Mouse (Mus musculus): ENCODE measurements around the gene Mbd6. TPM values are rescaled to one million over a fixed set of nuclear protein-coding genes. Genes with fewer than 3 reads are reported as not detected.
A peak's percentile ranks its signal among the peaks of the same experiment; 100 is the strongest.

Gene Mbd6
- polyA plus RNA-seq, 1 experiment from 2014 or later, result 22.6 TPM

DNA sequence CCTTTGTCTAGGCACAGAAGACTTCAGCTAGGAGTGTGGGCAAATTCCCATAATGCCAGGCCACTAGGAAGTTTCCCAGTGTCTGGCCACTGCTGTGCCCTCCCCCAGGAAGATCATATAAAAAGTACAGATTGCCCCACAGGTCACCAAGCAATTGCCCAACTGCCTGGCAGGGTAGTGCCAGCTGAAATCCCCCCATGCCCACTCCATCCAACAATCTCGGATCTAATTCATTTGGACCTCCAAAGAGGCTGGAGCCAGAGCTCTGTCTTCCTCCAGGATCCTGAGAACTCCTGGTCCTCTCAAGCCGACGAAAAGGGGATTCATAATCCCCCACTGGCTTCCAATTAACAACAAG is 903 bp downstream of the Mbd6 start:
- peaks cover 12% of the 10 kb centered on the region; the same call in 1 of the 2 replicates for H3K36me3 ChIP-seq (ENCODE audit: control insufficient read depth, insufficient read depth, low read length)
- peaks cover 21% of the 10 kb centered on the region for H3K4me1 ChIP-seq (replicated peaks; ENCODE audit: control insufficient read depth, insufficient read depth, low read length)
- H3K9ac ChIP-seq (ENCODE audit: low read length), result peak overlapping the region; percentile 65
- ATAC-seq (replicated peaks; ENCODE audit: low FRiP score), result no peak
- no peak for DNase-seq (ENCODE audit: low spot score)
- peak overlapping the region; percentile 90 for H3K4me2 ChIP-seq (ENCODE audit: low read depth, low read length, severe bottlenecking)
- 1% methylated on average over 3 of the region's 3 CpGs for WGBS
- H3K27me3 ChIP-seq (ENCODE audit: control insufficient read depth, insufficient read depth, low read length), result no peaks in the 10 kb centered on the region
- H3K4me3 ChIP-seq (ENCODE audit: low read depth, low read length), result peak overlapping the region; percentile 49
- H3K9me3 ChIP-seq (ENCODE audit: control insufficient read depth, low read length), result no peaks in the 10 kb centered on the region
- peak overlapping the region; percentile 96 for H3K27ac ChIP-seq (ENCODE audit: low read depth, low read length)

- H3K9ac ChIP-seq (ENCODE audit: low read length), result peak overlapping the region; percentile 65
- no peaks in the 10 kb centered on the region for H3K27me3 ChIP-seq (ENCODE audit: control insufficient read depth, insufficient read depth, low read length)
- H3K27ac ChIP-seq (ENCODE audit: low read depth, low read length), result peak overlapping the region; percentile 96
- H3K4me3 ChIP-seq (ENCODE audit: low read depth, low read length), result peak overlapping the region; percentile 49
- peak overlapping the region; percentile 90 for H3K4me2 ChIP-seq (ENCODE audit: low read depth, low read length, severe bottlenecking)
- WGBS, result 78% methylated on average over 15 of the region's 15 CpGs
- H3K4me1 ChIP-seq (replicated peaks; ENCODE audit: control insufficient read depth, insufficient read depth, low read length), result peaks cover 20% of the 10 kb centered on the region
- DNase-seq (ENCODE audit: low spot score), result no peak
- ATAC-seq (replicated peaks; ENCODE audit: low FRiP score), result no peak
- H3K9me3 ChIP-seq (ENCODE audit: control insufficient read depth, low read length), result no peaks in the 10 kb centered on the region
- peaks cover 16% of the 10 kb centered on the region; the same call in 1 of the 2 replicates for H3K36me3 ChIP-seq (ENCODE audit: control insufficient read depth, insufficient read depth, low read length)
Measured at GRCm38 (mm10) chr10:127287271-127287935, 1.4 kb downstream of the Mbd6 start.

DNA sequence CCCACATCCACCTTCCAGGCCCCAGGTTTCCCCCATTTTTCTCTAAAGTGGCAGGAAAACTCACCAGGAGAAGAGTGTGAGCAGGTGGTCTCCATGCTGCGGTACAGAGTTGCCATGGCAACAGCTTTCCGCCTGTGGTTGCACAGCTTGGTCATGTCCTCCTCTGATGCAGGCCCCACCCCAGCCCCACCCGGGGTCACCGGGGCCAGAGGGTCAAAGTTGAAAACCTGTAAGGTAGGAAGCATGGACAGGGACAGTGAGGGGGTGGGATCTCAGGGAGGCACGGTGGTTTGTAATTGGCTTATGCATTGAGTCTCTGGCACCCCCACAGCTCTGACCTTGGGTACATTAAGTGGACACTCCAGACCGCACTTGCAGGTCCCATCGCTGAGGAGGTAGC is 2.1 kb downstream of the Mbd6 start:
- H3K27me3 ChIP-seq (ENCODE audit: control insufficient read depth, insufficient read depth, low read length), result no peaks in the 10 kb centered on the region
- peak overlapping the region; percentile 49; the same call in 1 of the 2 replicates for H3K4me3 ChIP-seq (ENCODE audit: low read depth, low read length)
- no peak for DNase-seq (ENCODE audit: low spot score)
- 57% methylated on average over 7 of the region's 7 CpGs for WGBS
- H3K9me3 ChIP-seq (ENCODE audit: control insufficient read depth, low read length), result no peaks in the 10 kb centered on the region
- H3K9ac ChIP-seq (ENCODE audit: low read length), result no peak overlapping the region; the same call in 1 of the 2 replicates
- ATAC-seq (replicated peaks; ENCODE audit: low FRiP score), result no peak
- no peak overlapping the region for H3K27ac ChIP-seq (ENCODE audit: low read depth, low read length)
- peaks cover 20% of the 10 kb centered on the region; the same call in 1 of the 2 replicates for H3K36me3 ChIP-seq (ENCODE audit: control insufficient read depth, insufficient read depth, low read length)
- peaks cover 17% of the 10 kb centered on the region for H3K4me1 ChIP-seq (replicated peaks; ENCODE audit: control insufficient read depth, insufficient read depth, low read length)
- H3K4me2 ChIP-seq (ENCODE audit: low read depth, low read length, severe bottlenecking), result peak overlapping the region; percentile 90; the same call in 1 of the 2 replicates

DNA sequence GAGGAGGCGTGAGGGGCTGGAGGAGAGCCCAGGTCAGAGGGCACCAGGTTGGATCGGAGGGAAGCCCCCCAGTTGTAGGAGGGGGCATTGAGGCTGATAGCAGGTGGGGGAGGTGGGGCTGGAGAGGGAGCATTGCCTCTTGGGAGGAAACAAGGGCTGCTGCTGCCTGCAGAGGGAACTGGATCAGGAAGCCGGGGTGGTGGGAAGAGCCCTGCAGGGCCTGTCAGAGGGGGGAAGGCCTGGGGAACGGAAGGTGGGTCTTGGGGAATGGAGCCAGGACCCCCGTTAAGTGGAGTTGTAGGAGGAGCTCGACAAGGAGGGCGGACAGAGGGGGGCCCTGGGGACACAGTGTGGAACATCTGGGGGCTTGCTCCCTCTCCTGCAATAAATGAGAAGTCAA is 2.6 kb downstream of the Mbd6 start:
- Histone ChIP-seq H3K27me3 (ENCODE audit: control insufficient read depth, insufficient read depth, low read length) (no peaks in the 10 kb centered on the region), H3K9ac (ENCODE audit: low read length) (no peak overlapping the region; the same call in 1 of the 2 replicates), H3K9me3 (ENCODE audit: control insufficient read depth, low read length) (no peaks in the 10 kb centered on the region), H3K4me1 (replicated peaks; ENCODE audit: control insufficient read depth, insufficient read depth, low read length) (peaks cover 15% of the 10 kb centered on the region), H3K4me2 (ENCODE audit: low read depth, low read length, severe bottlenecking) (peak overlapping the region; percentile 13; the same call in 1 of the 2 replicates), H3K27ac (ENCODE audit: low read depth, low read length) (no peak overlapping the region), H3K4me3 (ENCODE audit: low read depth, low read length) (peak overlapping the region; percentile 49; the same call in 1 of the 2 replicates), H3K36me3 (ENCODE audit: control insufficient read depth, insufficient read depth, low read length) (peaks cover 20% of the 10 kb centered on the region; the same call in 1 of the 2 replicates)
- no peak for ATAC-seq (replicated peaks; ENCODE audit: low FRiP score)
- 78% methylated on average over 7 of the region's 7 CpGs for WGBS
- no peak for DNase-seq (ENCODE audit: low spot score)

GRCm38 (mm10) chr10:127285644-127286043 is 3.2 kb downstream of the Mbd6 start:
- Histone ChIP-seq H3K27ac (ENCODE audit: low read depth, low read length) (no peak overlapping the region), H3K9ac (ENCODE audit: low read length) (no peak overlapping the region), H3K27me3 (ENCODE audit: control insufficient read depth, insufficient read depth, low read length) (no peaks in the 10 kb centered on the region), H3K4me2 (ENCODE audit: low read depth, low read length, severe bottlenecking) (no peak overlapping the region), H3K9me3 (ENCODE audit: control insufficient read depth, low read length) (no peaks in the 10 kb centered on the region), H3K36me3 (ENCODE audit: control insufficient read depth, insufficient read depth, low read length) (peaks cover 20% of the 10 kb centered on the region; the same call in 1 of the 2 replicates), H3K4me3 (ENCODE audit: low read depth, low read length) (no peak overlapping the region), H3K4me1 (replicated peaks; ENCODE audit: control insufficient read depth, insufficient read depth, low read length) (peaks cover 15% of the 10 kb centered on the region)
- no peak for DNase-seq (ENCODE audit: low spot score)
- no peak for ATAC-seq (replicated peaks; ENCODE audit: low FRiP score)
- WGBS, result 70% methylated on average over 9 of the region's 13 CpGs

GRCm38 (mm10) chr10:127284724-127285500 is 3.9 kb downstream of the Mbd6 start:
- Histone ChIP-seq H3K4me2 (ENCODE audit: low read depth, low read length, severe bottlenecking) (no peak overlapping the region), H3K27me3 (ENCODE audit: control insufficient read depth, insufficient read depth, low read length) (no peaks in the 10 kb centered on the region), H3K9me3 (ENCODE audit: control insufficient read depth, low read length) (no peaks in the 10 kb centered on the region), H3K27ac (ENCODE audit: low read depth, low read length) (no peak overlapping the region), H3K4me1 (replicated peaks; ENCODE audit: control insufficient read depth, insufficient read depth, low read length) (peaks cover 15% of the 10 kb centered on the region), H3K36me3 (ENCODE audit: control insufficient read depth, insufficient read depth, low read length) (peaks cover 20% of the 10 kb centered on the region; the same call in 1 of the 2 replicates), H3K4me3 (ENCODE audit: low read depth, low read length) (no peak overlapping the region), H3K9ac (ENCODE audit: low read length) (peak overlapping the region; percentile 20; the same call in 1 of the 2 replicates)
- ATAC-seq (replicated peaks; ENCODE audit: low FRiP score) (no peak), DNase-seq (ENCODE audit: low spot score) (peak; percentile 47)
- 74% methylated on average over 11 of the region's 11 CpGs for WGBS

DNA sequence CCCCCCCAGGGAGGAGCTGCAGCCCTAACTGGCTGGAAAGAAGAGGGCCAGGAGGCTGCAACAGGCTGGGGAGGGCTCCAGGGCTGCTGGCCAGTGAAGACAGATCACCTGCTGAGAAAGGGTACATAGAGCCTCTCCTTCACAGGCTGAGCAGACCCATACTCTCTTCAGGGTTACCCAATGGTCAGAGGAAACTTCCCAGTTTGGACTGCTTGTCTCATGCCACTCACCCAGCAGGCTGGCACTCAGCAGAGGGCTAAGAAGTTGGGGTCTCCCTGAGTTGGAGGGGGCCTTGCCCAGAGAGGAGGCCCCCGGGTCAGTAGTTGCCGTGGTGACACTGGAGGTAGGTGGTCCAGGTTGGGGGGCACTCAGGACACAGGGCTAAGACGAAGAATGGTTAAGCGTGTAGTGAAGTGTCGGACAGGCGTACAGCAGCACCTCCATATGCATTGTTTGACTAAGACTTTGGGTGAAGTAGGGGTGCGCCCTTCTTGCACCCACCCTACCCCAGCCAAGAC is 4.7 kb downstream of the Mbd6 start:
- H3K36me3 ChIP-seq (ENCODE audit: control insufficient read depth, insufficient read depth, low read length), result peaks cover 22% of the 10 kb centered on the region
- H3K27me3 ChIP-seq (ENCODE audit: control insufficient read depth, insufficient read depth, low read length), result no peaks in the 10 kb centered on the region
- no peak overlapping the region for H3K9ac ChIP-seq (ENCODE audit: low read length)
- ATAC-seq (replicated peaks; ENCODE audit: low FRiP score) (no peak), DNase-seq (ENCODE audit: low spot score) (peak; percentile 51)
- peaks cover 15% of the 10 kb centered on the region for H3K4me1 ChIP-seq (replicated peaks; ENCODE audit: control insufficient read depth, insufficient read depth, low read length)
- no peak overlapping the region for H3K27ac ChIP-seq (ENCODE audit: low read depth, low read length)
- H3K9me3 ChIP-seq (ENCODE audit: control insufficient read depth, low read length), result no peaks in the 10 kb centered on the region
- WGBS, result 92% methylated on average over 7 of the region's 7 CpGs
- no peak overlapping the region for H3K4me3 ChIP-seq (ENCODE audit: low read depth, low read length)
- H3K4me2 ChIP-seq (ENCODE audit: low read depth, low read length, severe bottlenecking), result no peak overlapping the region

- no peak for ATAC-seq (replicated peaks; ENCODE audit: low FRiP score)
- whole genome bisulfite sequencing, result 88% methylated on average over 13 of the region's 13 CpGs
- no peaks in the 10 kb centered on the region for H3K9me3 ChIP-seq (ENCODE audit: control insufficient read depth, low read length)
- no peak overlapping the region for H3K4me2 ChIP-seq (ENCODE audit: low read depth, low read length, severe bottlenecking)
- peaks cover 13% of the 10 kb centered on the region for H3K4me1 ChIP-seq (replicated peaks; ENCODE audit: control insufficient read depth, insufficient read depth, low read length)
- H3K36me3 ChIP-seq (ENCODE audit: control insufficient read depth, insufficient read depth, low read length), result peaks cover 22% of the 10 kb centered on the region
- H3K27ac ChIP-seq (ENCODE audit: low read depth, low read length), result no peak overlapping the region
- H3K4me3 ChIP-seq (ENCODE audit: low read depth, low read length), result no peak overlapping the region
- H3K9ac ChIP-seq (ENCODE audit: low read length), result no peak overlapping the region
- H3K27me3 ChIP-seq (ENCODE audit: control insufficient read depth, insufficient read depth, low read length), result no peaks in the 10 kb centered on the region
- DNase-seq (ENCODE audit: low spot score), result peak; percentile 43
Measured at GRCm38 (mm10) chr10:127282620-127283215, 6.1 kb downstream of the Mbd6 start.
